Mouse (Mus musculus): ENCODE measurements around the gene Angpt4. TPM values are rescaled to one million over a fixed set of nuclear protein-coding genes. Genes with fewer than 3 reads are reported as not detected.

Gene Angpt4
- polyA plus RNA-seq, 1 experiment from 2014 or later: 1.1 TPM

GRCm38 (mm10) chr2:151921068-151921467 lies 10.1 kb downstream of the Angpt4 start:
- no peak overlapping the region for H3K4me3 ChIP-seq (ENCODE audit: low read depth, low read length)
- no peaks in the 10 kb centered on the region for H3K9me3 ChIP-seq (ENCODE audit: control insufficient read depth, low read length)
- H3K27me3 ChIP-seq (replicated peaks; ENCODE audit: control insufficient read depth, insufficient read depth, low read length): no peaks in the 10 kb centered on the region
- H3K9ac ChIP-seq (ENCODE audit: low read depth, low read length): no peak overlapping the region
- H3K4me2 ChIP-seq (ENCODE audit: low read depth, low read length): no peak overlapping the region
- WGBS: 44% methylated on average over 8 of the region's 8 CpGs
- H3K36me3 ChIP-seq (ENCODE audit: control insufficient read depth, insufficient read depth, low read length): no peaks in the 10 kb centered on the region
- no peak overlapping the region for H3K27ac ChIP-seq (replicated peaks; ENCODE audit: low read depth, low read length)
- DNase-seq (ENCODE audit: low spot score) (no peak), ATAC-seq (ENCODE audit: low read depth) (no peak)
- peaks cover 26% of the 10 kb centered on the region for H3K4me1 ChIP-seq (ENCODE audit: control insufficient read depth, insufficient read depth, low read length)

- peak; percentile 78 for ATAC-seq (ENCODE audit: low read depth)
Measured at GRCm38 (mm10) chr2:151921596-151921995, 10.6 kb downstream of the Angpt4 start.

GRCm38 (mm10) chr2:151924276-151924675 lies 13.3 kb downstream of the Angpt4 start:
- Histone ChIP-seq H3K9ac (ENCODE audit: low read depth, low read length) (no peak overlapping the region), H3K27ac (replicated peaks; ENCODE audit: low read depth, low read length) (no peak overlapping the region), H3K4me1 (ENCODE audit: control insufficient read depth, insufficient read depth, low read length) (peaks cover 13% of the 10 kb centered on the region), H3K4me2 (ENCODE audit: low read depth, low read length) (no peak overlapping the region), H3K9me3 (ENCODE audit: control insufficient read depth, low read length) (no peaks in the 10 kb centered on the region), H3K4me3 (ENCODE audit: low read depth, low read length) (no peak overlapping the region), H3K36me3 (ENCODE audit: control insufficient read depth, insufficient read depth, low read length) (no peaks in the 10 kb centered on the region), H3K27me3 (replicated peaks; ENCODE audit: control insufficient read depth, insufficient read depth, low read length) (no peaks in the 10 kb centered on the region)
- WGBS: 86% methylated on average over 7 of the region's 7 CpGs
- no peak for DNase-seq (ENCODE audit: low spot score)
- ATAC-seq (ENCODE audit: low read depth): no peak

More at GRCm38 (mm10) chr2:151921596-151921995, 10.6 kb downstream of the Angpt4 start:
- 24% methylated on average over 4 of the region's 4 CpGs for WGBS
- DNase-seq (ENCODE audit: low spot score): peak; percentile 76
- H3K27ac ChIP-seq (replicated peaks; ENCODE audit: low read depth, low read length): no peak overlapping the region; the same call in 1 of the 2 replicates
- H3K36me3 ChIP-seq (ENCODE audit: control insufficient read depth, insufficient read depth, low read length): no peaks in the 10 kb centered on the region
- no peak overlapping the region for H3K4me2 ChIP-seq (ENCODE audit: low read depth, low read length)
- H3K9ac ChIP-seq (ENCODE audit: low read depth, low read length): no peak overlapping the region
- H3K4me1 ChIP-seq (ENCODE audit: control insufficient read depth, insufficient read depth, low read length): peaks cover 20% of the 10 kb centered on the region
- no peak overlapping the region for H3K4me3 ChIP-seq (ENCODE audit: low read depth, low read length)
- no peaks in the 10 kb centered on the region for H3K27me3 ChIP-seq (replicated peaks; ENCODE audit: control insufficient read depth, insufficient read depth, low read length)
- H3K9me3 ChIP-seq (ENCODE audit: control insufficient read depth, low read length): no peaks in the 10 kb centered on the region

- ATAC-seq (ENCODE audit: low read depth) (no peak), DNase-seq (ENCODE audit: low spot score) (no peak)
- Histone ChIP-seq H3K9me3 (ENCODE audit: control insufficient read depth, low read length) (no peaks in the 10 kb centered on the region), H3K27me3 (replicated peaks; ENCODE audit: control insufficient read depth, insufficient read depth, low read length) (no peaks in the 10 kb centered on the region), H3K27ac (replicated peaks; ENCODE audit: low read depth, low read length) (no peak overlapping the region), H3K36me3 (ENCODE audit: control insufficient read depth, insufficient read depth, low read length) (no peaks in the 10 kb centered on the region), H3K4me3 (ENCODE audit: low read depth, low read length) (no peak overlapping the region), H3K4me2 (ENCODE audit: low read depth, low read length) (no peak overlapping the region), H3K4me1 (ENCODE audit: control insufficient read depth, insufficient read depth, low read length) (peaks cover 13% of the 10 kb centered on the region), H3K9ac (ENCODE audit: low read depth, low read length) (no peak overlapping the region)
- 62% methylated on average over 4 of the region's 4 CpGs for WGBS
Measured at GRCm38 (mm10) chr2:151925715-151926114, 14.7 kb downstream of the Angpt4 start.

GRCm38 (mm10) chr2:151927103-151927502 lies 16.1 kb downstream of the Angpt4 start:
- no peak overlapping the region for H3K9ac ChIP-seq (ENCODE audit: low read depth, low read length)
- WGBS: 92% methylated on average over 11 of the region's 11 CpGs

GRCm38 (mm10) chr2:151930389-151931074 lies 19.5 kb downstream of the Angpt4 start:
- 31% methylated on average over 7 of the region's 7 CpGs for WGBS
- DNase-seq (ENCODE audit: low spot score) (peak; percentile 60), ATAC-seq (ENCODE audit: low read depth) (peak; percentile 26; the same call in 1 of the 2 replicates)
- Histone ChIP-seq H3K4me2 (ENCODE audit: low read depth, low read length) (no peak overlapping the region), H3K9ac (ENCODE audit: low read depth, low read length) (no peak overlapping the region), H3K36me3 (ENCODE audit: control insufficient read depth, insufficient read depth, low read length) (no peaks in the 10 kb centered on the region), H3K4me3 (ENCODE audit: low read depth, low read length) (no peak overlapping the region), H3K9me3 (ENCODE audit: control insufficient read depth, low read length) (no peaks in the 10 kb centered on the region), H3K4me1 (ENCODE audit: control insufficient read depth, insufficient read depth, low read length) (no peaks in the 10 kb centered on the region), H3K27me3 (replicated peaks; ENCODE audit: control insufficient read depth, insufficient read depth, low read length) (no peaks in the 10 kb centered on the region), H3K27ac (replicated peaks; ENCODE audit: low read depth, low read length) (no peak overlapping the region)

More at GRCm38 (mm10) chr2:151927103-151927502, 16.1 kb downstream of the Angpt4 start:
- H3K27me3 ChIP-seq (replicated peaks; ENCODE audit: control insufficient read depth, insufficient read depth, low read length): no peaks in the 10 kb centered on the region
- no peak overlapping the region for H3K27ac ChIP-seq (replicated peaks; ENCODE audit: low read depth, low read length)
- H3K36me3 ChIP-seq (ENCODE audit: control insufficient read depth, insufficient read depth, low read length): no peaks in the 10 kb centered on the region
- H3K4me3 ChIP-seq (ENCODE audit: low read depth, low read length): no peak overlapping the region
- H3K9me3 ChIP-seq (ENCODE audit: control insufficient read depth, low read length): no peaks in the 10 kb centered on the region
- H3K4me1 ChIP-seq (ENCODE audit: control insufficient read depth, insufficient read depth, low read length): no peaks in the 10 kb centered on the region
- H3K4me2 ChIP-seq (ENCODE audit: low read depth, low read length): no peak overlapping the region
- ATAC-seq (ENCODE audit: low read depth) (no peak), DNase-seq (ENCODE audit: low spot score) (no peak)

- 46% methylated on average over 3 of the region's 3 CpGs for WGBS
- H3K27ac ChIP-seq (replicated peaks; ENCODE audit: low read depth, low read length): no peak overlapping the region
- peak; percentile 38 for DNase-seq (ENCODE audit: low spot score)
- no peak for ATAC-seq (ENCODE audit: low read depth)
- H3K27me3 ChIP-seq (replicated peaks; ENCODE audit: control insufficient read depth, insufficient read depth, low read length): no peaks in the 10 kb centered on the region
- H3K4me1 ChIP-seq (ENCODE audit: control insufficient read depth, insufficient read depth, low read length): peaks cover 9% of the 10 kb centered on the region; the same call in 1 of the 2 replicates
- H3K9ac ChIP-seq (ENCODE audit: low read depth, low read length): no peak overlapping the region
- no peak overlapping the region for H3K4me2 ChIP-seq (ENCODE audit: low read depth, low read length)
- H3K4me3 ChIP-seq (ENCODE audit: low read depth, low read length): no peak overlapping the region
- H3K36me3 ChIP-seq (ENCODE audit: control insufficient read depth, insufficient read depth, low read length): no peaks in the 10 kb centered on the region
- H3K9me3 ChIP-seq (ENCODE audit: control insufficient read depth, low read length): no peaks in the 10 kb centered on the region
Measured at GRCm38 (mm10) chr2:151937893-151938292, 26.9 kb downstream of the Angpt4 start.

GRCm38 (mm10) chr2:151938780-151939200 lies 27.8 kb downstream of the Angpt4 start:
- Histone ChIP-seq H3K4me2 (ENCODE audit: low read depth, low read length) (no peak overlapping the region), H3K36me3 (ENCODE audit: control insufficient read depth, insufficient read depth, low read length) (no peaks in the 10 kb centered on the region), H3K9me3 (ENCODE audit: control insufficient read depth, low read length) (no peaks in the 10 kb centered on the region), H3K27ac (replicated peaks; ENCODE audit: low read depth, low read length) (no peak overlapping the region), H3K4me3 (ENCODE audit: low read depth, low read length) (no peak overlapping the region), H3K27me3 (replicated peaks; ENCODE audit: control insufficient read depth, insufficient read depth, low read length) (no peaks in the 10 kb centered on the region), H3K9ac (ENCODE audit: low read depth, low read length) (no peak overlapping the region), H3K4me1 (ENCODE audit: control insufficient read depth, insufficient read depth, low read length) (peaks cover 9% of the 10 kb centered on the region; the same call in 1 of the 2 replicates)
- WGBS: 62% methylated on average over 11 of the region's 11 CpGs
- DNase-seq (ENCODE audit: low spot score): peak; percentile 52
- ATAC-seq (ENCODE audit: low read depth): peak; percentile 22; the same call in 1 of the 2 replicates

Data from embryonic facial prominence, embryonic 14.5 days (tissue).